Mouse (Mus musculus) left cerebral cortex, adult 11 months (tissue): ENCODE data around the gene Gpc2.

Source experiments
- DNase-seq: peaks from one replicate; pipeline ENCODE4 v3.0.0; 2022; ENCODE audit warnings: low spot score

Gene Gpc2

DNA sequence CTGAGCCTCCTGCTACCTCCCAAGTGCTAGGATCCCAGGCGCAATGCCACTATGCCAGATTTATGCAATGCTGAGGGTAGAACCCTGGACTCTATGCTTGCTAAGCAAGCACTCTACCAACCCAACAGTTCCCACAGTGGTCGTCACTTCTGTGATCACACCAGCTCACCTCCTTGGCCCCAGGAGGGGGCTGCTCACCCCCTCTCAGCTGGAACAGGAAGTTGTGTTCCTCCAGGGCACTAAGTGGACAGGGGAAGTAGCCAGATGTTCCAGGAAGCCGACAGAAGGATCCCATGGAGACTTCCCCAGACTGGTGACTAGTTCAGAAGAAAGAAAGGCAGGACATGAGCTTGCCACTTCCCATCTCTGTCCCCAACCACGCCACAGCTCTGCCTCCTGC lies 17.8 kb downstream of the Gpc2 start:
- no peak for DNase-seq

GRCm38 (mm10) chr5:138260834-138261233 lies 19.0 kb downstream of the Gpc2 start:
- no peak for DNase-seq

DNA sequence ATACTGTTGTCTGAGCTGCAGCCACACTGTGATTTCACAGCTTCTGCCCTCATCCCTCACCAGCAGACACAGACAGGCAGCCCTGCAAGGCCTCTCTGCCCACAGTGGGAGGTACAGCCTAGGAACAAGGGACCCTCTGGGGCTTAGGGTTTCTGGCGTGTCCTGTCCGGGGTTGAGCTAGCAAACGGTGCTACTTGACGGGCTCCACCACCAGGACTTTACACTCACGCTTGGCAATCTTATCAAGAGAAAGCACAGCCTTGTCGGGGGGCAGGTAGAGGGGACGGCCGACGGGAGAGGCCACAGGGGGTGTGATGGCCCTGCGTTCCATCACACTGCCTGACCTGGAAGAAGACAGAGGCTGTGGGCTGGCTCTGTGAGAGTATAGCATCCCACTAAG lies 19.8 kb downstream of the Gpc2 start:
- no peak for DNase-seq

DNA sequence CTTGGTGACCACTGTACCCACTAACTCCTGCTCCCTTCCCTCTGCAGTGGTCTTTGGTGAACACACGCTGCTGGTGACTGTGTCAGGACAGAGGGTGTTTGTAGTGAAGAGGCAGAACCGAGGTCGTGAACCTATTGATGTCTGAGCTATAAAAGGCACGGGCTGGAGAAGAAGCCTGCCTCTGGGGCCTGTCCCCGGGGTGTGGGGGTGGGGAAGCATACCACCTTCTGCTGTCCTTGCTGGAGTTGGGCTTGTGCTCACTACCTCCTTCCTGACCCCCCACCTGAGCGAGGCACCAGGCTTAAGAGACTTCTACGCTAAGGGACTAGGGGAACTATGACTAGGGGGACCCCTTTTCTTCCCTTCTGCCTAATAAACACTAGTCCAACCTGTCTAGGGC lies 20.8 kb downstream of the Gpc2 start:
- DNase-seq, result no peak

GRCm38 (mm10) chr5:138258542-138258941 lies 21.3 kb downstream of the Gpc2 start:
- no peak for DNase-seq

DNA sequence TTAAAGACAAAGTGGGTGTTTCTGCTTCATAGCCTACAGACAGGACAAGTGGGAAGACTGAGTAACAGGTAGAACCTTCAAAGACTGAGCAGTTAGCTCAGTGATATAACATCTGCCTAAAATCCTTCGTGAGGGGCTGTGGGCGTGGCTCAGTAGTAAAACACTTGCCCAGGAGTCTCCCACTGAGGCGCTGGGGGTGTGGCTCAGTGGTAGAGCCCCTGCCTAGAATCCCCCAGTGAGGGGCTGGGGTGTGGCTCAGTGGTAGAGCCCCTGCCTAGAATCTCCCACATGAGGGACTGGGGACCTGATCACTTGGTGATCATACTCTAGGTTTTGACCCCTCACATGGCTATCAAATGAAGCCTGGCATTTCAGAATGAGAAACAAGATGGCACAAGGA lies 21.7 kb downstream of the Gpc2 start:
- DNase-seq, result no peak

GRCm38 (mm10) chr5:138257585-138257978 lies 22.2 kb downstream of the Gpc2 start:
- no peak for DNase-seq

DNA sequence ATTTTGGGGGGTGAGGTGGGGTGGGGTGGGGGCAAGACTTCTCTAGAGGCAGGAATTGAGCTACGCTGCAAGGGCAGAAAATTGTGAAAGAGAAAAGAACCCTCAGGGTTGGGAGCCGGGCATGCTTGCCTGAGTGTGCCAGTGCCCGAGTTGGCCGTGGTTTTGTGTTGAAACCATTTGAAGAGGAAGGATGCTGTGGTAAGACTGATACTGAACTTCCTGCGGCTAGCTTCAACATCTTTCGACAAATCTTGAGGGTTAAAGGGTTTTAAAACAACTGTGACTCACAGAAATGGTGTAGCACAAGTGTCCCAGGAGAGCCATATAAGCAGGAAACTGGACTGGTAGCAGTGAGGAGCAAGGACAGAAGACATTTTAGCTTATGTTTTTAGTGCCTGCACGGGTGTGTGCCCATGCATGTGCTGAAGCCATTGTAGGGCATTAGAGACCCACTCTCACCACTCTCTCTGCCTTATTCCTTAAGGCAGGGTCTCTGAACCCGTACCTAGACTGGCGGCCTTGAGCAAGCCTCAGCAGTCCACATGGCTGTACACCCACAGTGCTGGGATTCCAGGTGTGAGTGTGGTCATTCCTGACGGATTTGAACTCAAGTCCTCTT lies 22.7 kb downstream of the Gpc2 start:
- DNase-seq, result no peak

- DNase-seq, result no peak
Observed at GRCm38 (mm10) chr5:138256094-138256467, 23.7 kb downstream of the Gpc2 start.

DNA sequence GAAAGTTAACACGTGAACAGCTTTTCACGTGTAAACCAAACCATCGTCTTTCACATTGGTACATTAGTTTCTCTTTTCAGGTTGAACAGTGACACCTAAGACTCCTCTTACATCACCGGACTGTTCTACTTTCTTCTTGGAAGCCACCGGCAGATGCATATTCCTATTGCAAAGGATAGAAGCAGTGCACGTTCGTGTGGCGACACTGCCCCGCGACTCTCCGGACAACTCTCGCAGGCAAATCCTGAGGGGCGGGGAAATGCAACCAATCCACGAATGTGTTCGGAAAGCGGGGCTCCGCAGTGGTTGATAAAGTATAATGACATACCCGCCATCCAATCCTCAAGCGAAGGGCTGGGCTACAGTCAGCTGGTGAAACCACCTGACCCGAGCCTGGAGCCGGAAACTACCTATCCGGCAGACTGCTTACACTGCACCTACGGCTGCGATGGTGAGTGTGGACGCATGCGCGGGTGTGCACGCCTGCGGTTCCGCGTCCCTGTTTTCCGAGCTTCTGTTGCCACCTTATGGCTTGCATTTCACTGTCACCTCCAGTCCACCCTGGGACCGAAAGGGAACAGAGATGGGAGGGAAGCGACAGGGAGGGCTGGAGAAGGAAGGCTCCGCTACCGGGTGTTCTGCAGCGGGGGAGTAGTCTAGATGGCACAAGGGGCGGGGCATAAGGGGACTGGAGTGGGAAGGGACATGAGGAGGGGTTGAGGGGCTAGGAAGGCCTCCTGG lies 24.3 kb downstream of the Gpc2 start, which contains the start of gene Lamtor4:
Gene Lamtor4, plus strand, starts transcription at position 130 of the 741 bp plus-strand sequence.
- DNase-seq, result peak; percentile 97

DNA sequence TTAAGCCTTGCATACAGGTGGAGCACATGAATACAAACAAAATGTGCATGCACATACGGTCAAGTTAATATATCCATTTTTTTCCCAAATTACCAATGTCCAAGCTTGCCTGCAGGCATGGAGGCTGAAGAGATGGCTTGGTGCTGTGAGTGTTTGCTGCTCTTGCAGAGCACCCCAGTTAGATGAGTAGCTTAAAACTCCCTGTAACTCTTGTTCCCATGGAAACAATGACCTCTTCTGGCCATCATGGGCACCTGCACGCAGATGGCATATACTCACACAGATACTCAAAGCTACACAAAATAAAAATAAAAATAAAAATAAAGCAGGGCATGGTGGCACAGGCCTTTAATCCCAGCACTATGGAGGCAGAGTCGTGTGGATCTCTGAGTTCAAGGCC lies 26.7 kb downstream of the Gpc2 start:
- no peak for DNase-seq

DNA sequence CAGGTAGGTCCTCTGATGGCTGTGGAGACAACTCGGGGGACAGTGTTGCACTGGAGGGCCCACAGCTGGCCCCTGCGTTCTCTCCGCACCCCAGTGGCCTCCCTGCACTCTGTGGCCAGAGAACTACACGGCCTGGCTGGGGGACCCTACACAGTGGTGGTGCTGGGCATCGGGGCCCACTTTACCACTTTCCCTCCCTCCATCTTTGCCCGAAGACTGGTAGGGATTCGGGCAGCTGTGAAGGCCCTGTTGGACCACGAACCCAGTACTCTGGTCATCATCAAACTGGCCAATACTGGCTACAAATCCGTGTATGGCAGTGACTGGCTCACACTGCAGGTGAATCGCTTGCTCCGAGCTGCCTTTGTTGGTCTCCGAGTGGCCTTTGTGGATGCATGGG lies 28.7 kb downstream of the Gpc2 start:
- DNase-seq, result no peak

GRCm38 (mm10) chr5:138241511-138241910 lies 38.3 kb downstream of the Gpc2 start:
- no peak for DNase-seq

DNA sequence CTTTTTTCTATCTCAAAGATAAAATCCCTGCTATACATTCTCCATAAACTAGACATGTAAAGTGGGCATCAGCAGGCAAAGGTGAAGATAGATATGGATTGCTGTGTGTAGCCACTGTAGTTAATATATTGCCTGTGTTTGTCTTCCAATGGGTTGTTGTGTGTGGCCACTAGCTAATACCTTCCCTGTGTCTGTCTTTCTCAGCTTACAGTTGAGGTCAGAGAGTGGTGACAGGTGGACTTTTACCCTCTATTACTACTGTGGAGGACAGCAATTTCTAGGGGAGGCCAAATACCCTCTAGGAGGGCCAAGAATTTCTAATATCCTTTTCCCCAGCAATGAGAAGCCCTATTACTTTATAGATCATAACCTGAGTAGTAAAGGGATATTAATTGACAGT lies 45.6 kb downstream of the Gpc2 start:
- DNase-seq, result no peak

- no peak for DNase-seq
Observed at GRCm38 (mm10) chr5:138233778-138234177, 46.0 kb downstream of the Gpc2 start.

DNA sequence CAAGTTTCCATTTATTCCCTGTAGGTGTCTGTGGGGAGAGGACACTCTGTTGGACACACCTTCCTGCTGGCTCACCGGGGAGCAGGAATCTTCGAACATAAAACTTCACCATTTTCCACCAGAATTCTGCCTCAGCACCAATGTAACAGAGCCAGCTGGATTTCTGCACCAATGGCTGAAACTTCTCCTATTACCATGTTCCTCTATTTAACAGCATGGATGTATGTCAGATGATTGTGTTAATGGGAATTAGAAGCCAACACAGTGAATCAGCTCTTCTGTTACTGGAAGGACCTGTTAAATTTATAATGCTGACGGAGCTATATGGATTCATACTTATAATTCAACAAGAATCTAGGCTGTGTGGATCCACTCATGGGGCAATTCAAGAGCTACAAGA lies 50.3 kb downstream of the Gpc2 start:
- DNase-seq, result no peak

GRCm38 (mm10) chr5:138228026-138228425 lies 51.8 kb downstream of the Gpc2 start:
- no peak for DNase-seq

DNA sequence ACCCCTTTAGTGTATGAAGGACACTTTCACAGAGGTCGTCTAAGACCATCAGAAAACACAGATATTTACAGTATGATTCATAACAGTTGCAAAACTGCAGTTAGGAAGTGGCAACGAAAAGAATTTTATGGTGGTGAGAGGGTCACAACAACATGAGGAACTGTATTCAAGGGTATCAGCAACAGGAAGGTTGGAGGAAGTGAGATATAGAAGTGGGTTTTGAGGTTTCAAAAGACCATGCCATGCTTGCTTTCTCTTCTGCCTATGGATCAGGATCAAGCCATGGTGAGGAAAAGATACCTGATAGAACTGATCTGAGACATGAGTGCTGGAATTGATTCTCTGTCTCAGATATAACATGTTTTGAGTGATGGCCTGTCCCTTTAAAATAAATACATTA lies 52.4 kb downstream of the Gpc2 start:
- DNase-seq, result no peak

DNA sequence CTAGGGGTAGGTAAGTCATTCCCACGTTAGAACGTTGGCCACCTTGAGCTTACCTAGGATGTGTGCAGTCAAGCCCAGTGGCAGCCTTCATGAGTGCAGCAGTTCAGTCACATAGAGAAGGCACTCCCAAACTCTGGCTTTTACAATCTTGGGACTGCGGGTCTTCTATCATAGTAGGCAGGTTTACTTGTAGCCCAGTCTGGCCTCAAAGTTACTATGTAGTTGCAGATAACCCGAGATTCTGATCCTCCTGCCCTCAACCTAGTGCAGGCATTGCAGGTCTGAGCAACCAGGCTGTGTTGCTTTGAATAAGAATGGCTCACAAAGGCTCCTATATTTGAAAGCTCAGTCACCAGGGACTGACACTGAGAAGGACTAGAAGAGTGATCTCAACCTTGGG lies 53.3 kb downstream of the Gpc2 start:
- DNase-seq, result no peak

DNA sequence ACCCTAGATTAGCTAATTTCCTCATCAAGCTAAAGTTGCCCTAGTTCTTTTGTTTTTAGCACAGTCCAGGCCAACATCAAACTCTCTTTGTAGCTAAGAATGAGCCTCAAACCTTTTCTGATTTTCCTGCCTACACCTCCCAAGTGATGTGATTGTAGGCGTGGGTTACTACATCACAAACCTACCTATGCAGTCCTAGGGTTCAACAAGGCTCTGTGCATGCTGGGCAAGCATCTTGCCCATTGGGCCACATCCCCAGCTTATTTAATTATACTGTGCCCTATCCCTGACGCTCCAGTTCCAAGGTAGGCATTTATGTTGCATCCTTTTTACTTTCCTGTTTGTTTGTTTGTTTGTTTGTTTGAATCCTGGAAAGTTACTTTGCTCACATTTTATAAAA lies 54.1 kb downstream of the Gpc2 start, which contains the start of gene Nxpe5:
Gene Nxpe5, plus strand, starts transcription at position 199 of the 400 bp plus-strand sequence.
- DNase-seq, result no peak
